Mouse (Mus musculus): ENCODE measurements around the gene Agbl4.

Gene Agbl4

GRCm38 (mm10) chr4:111510129-111510528, 1112.7 kb downstream of the Agbl4 start:
- 37% methylated on average over 2 of the region's 2 CpGs for whole genome bisulfite sequencing

DNA sequence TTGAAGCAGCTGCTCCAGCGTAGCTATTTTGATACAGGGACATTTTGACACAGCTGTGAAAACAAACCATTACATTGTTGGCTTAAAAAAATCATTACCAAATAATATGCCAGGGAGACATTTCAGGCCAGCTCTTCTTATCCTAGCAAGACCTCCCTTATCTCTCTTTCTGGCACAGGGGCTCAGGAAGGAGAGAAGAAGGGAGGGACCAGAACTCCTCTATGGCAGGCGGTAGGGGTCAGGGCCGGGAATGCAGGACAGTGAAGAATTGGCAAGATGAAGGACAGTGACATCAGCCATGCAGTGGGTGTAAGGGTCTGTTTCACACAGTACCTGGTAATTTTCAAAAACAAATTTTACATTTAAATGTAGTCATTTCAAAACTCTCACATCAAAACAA, 1116.5 kb downstream of the Agbl4 start:
- WGBS = 71% methylated on average over 3 of the region's 3 CpGs

DNA sequence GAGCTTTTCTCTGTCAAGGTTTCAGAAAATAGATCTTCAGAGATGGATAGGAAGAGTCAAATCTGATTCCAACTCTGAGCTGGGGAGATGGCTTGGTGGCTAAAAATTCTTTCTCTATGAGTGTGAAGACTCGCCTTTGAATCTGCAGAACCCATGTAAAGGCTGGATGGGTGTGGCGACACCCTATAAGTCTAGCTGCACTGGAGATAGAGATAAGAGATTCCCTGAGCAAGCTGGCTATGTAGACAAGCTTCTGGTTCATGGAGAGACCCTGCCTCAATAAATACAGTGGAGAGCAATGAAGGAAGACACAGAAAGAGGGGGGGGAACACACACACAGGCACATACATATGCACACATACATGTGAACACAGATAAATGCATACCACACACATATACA, 1118.7 kb downstream of the Agbl4 start:
- 78% methylated on average over 2 of the region's 2 CpGs for WGBS

DNA sequence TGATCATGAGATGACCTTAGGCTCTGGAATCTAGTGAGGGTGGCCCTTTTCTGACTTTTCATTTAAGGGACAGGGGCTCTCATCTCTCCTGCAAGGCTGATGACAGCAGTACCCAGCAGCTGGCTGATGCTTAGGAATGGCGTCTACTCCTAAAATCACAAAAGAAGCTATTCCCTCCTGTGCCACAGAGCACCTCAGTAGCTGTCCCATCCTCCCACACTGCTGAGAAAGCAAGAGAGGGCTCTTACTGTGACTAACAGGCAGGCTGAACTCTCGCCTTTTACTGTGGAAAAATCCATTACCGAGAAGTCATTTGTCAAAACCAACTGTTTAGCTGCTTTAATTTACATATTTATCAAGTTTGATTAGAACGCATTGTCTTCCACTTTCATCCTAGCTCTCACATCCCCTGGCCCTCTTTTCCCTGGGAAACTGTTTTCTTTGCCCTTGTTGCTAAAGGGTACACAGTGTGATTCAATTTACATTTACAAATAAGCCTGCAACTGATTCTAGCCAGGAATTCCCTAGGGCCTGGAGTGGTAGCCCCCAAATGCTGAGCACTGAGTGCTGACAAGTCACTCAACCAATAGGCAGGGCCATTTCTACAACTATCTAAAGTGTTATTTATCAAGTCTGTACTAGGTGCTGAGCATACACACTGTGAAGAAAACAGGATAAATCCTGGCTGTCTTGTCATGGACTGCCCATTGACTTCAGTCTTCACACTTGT, 1119.8 kb downstream of the Agbl4 start:
- 58% methylated on average over 4 of the region's 4 CpGs for WGBS

- WGBS = 92% methylated on average over 4 of the region's 4 CpGs
These were observed 1120.7 kb downstream of the Agbl4 start for GRCm38 (mm10) chr4:111518191-111518590.

GRCm38 (mm10) chr4:111519267-111519666, 1121.8 kb downstream of the Agbl4 start:
- 31% methylated on average over 3 of the region's 3 CpGs for WGBS

DNA sequence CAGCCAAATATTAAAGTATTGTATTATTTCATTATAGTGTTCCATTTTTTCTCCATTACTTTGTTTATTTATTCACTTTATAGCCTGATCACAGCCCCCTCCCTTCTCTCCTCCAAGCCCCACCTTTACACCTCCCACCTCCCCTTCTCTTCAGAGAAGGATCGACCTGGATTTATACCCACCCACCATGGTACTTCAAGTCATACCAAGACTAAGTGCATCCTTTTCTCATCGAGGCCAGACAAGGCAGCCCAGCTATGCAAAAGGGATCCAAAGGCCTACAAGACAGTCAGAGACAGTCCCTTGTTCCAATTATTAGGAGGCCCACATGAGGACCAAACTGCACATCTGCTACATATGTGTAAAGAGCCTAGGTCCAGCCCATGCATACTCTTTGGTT, 1122.5 kb downstream of the Agbl4 start:
- 85% methylated on average over 2 of the region's 2 CpGs for WGBS

DNA sequence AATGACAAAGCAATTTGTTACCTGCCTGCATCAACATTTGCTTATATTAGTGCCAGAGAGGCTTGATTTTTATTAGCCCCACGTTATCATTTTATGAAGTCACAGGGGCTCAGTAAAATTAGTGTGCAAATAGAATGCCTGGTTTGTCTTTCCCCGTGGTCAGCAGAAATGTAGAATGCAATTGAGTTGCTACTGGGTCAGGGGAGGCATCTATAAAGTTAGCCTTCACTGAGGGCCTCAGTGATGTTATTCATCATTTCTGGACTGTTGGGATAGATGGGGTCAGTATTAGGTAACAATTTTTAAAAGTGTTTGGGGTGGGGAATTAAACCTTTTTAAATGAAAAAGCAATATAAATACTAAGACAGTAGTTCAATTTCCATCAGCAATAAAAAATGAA, 1125.5 kb downstream of the Agbl4 start:
- 81% methylated on average over 2 of the region's 2 CpGs for WGBS

DNA sequence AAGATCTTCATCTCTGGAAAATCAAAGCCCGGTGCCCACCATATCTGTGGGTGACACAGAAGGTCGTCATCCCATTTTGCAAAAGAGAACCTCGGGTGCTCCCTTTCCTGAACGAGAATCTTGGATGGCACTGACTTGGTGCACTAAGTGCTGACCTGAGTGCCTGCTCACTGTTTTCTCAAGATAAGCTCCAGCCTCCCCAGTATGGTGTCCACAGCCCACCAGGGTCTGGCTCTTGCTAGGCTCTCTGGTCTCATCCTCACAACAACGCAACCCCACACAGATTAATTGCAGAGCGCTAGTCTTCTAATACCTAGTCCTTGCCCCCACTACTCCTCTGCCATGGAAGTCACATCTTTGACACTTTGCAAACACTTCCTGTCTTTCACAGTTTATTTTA, 1131.5 kb downstream of the Agbl4 start:
- 79% methylated on average over 6 of the region's 6 CpGs for WGBS

GRCm38 (mm10) chr4:111529996-111530395, 1132.5 kb downstream of the Agbl4 start:
- WGBS = 85% methylated on average over 4 of the region's 4 CpGs

DNA sequence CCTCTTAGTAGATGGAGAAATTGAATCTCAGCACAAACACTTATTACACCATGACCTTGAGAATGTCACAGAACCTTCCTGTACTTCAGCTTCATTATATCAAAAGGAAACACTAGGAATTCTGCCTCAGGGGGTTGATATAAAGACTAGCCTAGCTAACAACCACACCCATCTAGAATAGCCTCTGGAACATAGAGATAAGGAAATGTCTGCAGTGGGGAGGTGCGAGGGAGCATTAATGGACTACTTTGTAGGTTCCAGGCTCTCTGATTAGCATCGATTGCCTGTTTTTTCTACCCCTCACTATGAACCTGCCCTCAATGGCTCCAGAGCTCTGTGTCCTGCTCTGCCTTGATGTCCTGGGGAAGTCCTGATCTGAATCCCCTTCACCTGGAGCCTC, 1133.1 kb downstream of the Agbl4 start:
- WGBS = 84% methylated on average over 2 of the region's 2 CpGs

- 66% methylated on average over 2 of the region's 2 CpGs for WGBS
These were observed 1147.2 kb downstream of the Agbl4 start for GRCm38 (mm10) chr4:111544684-111545083.

DNA sequence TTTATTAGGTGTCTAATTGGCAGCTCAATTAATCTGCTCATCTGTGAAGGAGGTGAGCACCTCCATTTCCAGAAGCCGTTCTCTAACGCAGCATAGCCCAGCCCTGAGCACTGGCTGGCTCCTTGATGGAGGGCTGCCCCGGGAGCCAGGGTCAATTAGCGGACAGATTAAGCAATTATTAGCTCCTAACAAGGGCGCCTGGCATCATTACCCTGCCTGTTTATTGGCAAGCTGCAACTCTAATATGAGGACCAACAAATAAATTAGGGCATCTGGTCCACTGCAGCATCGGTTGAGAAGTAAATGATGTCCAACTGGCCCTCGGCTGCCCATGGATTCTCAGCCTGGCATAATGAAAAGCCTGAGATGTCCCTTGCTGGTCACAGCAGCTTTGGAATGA, 1148.5 kb downstream of the Agbl4 start:
- WGBS = 62% methylated on average over 7 of the region's 7 CpGs

- 69% methylated on average over 2 of the region's 2 CpGs for WGBS
These were observed 1158.0 kb downstream of the Agbl4 start for GRCm38 (mm10) chr4:111555426-111555825.

DNA sequence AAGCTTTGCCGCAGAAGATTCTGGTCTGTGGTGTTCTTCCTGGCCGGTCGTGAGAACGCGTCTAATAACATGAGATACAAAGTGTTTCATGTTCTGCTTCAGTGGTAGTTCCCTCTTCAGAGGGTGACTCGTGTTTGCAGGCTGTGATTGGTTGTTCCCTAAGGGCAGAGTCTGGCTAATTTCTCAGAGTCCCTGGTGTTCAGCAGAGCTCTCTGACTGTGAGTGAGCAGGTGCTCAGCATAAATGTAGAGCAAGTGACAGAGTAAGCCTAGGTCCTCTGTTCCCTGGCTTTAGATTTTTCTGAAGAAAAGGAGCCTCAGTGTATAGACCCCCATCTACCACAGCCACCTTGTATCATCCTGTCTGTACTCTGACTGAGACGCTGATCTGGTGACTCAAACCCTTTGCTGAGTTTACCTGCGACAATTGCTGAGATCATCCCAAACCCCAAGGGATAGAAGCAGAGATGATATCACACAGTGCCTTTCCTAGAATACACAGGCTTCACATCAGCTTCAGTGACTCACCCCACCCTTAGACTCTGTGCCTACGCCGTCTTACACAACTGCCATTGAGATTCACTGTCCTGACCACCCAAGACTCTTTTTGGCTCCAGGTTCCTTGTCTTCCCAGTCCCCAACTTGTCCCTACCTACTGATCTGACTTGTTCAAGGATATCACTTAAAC, 1179.8 kb downstream of the Agbl4 start:
- WGBS = 75% methylated on average over 10 of the region's 10 CpGs

DNA sequence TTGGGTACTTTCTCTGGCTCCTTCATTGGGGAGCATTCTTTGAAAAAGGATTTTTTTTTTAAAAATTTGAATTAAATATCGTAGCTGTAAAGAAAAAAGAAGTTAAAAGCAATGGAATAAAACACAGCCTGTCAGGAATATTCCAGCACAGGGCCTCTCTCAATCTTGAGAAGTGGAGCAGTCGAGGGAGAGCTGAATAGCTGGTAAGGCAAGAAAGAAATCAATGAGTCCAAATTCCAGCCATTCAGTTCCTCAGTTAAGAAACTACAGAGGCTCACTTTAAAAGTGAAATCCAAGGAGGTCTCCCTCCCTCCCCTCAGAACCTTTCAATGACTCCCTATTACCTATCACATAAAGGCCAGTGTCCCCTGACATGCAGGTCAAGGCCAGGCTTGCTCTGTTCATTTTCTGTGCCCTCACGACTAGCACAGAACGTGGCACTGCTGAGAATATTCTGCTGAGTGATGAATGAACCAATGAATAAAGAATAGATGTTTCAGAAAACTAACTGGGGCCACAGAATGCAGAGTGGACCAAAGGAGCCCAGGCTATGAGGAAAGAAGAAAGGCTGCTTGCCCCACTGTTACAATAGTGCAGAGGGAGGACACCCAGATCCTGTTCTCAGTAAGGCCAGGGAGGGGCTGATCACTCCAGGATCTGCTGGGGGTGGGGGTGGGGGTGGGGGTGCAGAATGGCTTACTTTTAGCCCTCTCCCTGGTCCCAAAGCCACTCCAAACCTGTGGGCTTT, 1181.8 kb downstream of the Agbl4 start:
- 40% methylated on average over 4 of the region's 4 CpGs for WGBS

- WGBS = 29% methylated on average over 4 of the region's 4 CpGs
These were observed 1182.4 kb downstream of the Agbl4 start for GRCm38 (mm10) chr4:111579863-111580224.

- 95% methylated on average over 1 of the region's 1 CpGs for WGBS
These were observed 1182.8 kb downstream of the Agbl4 start for GRCm38 (mm10) chr4:111580239-111580638.

DNA sequence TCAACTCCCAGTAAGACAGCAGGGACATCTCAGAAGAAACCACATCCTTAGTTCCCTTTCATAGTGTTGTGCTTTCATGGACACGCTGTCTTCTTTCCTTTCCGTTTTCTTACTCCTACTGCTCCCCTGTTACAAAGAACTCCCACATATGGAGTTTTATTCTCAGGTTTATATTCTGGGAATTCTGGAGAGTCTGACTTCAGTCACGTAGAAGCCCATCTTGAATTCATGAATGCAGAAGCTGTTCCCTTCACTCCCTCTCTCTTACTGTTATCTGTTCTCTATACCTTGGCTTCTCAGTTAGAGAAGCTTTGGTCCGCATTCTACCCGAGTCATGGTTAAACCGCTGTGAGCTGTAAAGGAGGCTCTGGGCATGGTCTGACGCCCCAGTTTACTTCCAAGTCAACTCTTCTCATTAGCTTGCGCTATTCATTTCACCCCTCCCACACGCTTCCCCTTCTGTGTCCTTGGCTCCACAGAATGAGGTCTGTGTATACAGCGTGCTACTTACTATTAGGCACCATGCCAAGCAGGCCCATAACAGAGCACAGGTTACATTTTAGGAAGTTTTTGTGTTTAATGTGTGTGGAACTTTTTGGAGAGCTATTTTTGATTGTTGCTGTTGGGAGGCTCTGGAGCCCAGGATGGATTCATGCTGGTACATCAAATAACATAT, 1186.2 kb downstream of the Agbl4 start:
- 29% methylated on average over 10 of the region's 10 CpGs for WGBS

DNA sequence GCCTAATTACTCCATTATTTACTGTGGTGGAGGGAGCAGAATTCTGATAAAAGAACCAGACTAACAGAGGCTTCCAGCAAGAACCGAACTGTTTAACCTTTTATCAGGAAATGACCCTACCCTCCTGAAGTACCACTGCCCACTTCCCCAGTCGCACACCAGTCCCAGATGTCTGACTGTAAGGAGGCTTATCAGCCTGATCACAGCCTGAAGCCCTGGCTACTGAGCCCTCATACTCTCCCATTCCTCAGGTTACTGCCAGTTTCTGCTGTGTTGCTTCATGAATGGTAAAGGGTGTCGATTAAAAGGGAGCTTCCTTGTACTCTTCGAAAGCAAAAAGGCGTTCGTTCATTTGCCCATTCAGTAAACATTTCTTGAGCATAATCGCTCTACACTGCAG, 1186.8 kb downstream of the Agbl4 start:
- 47% methylated on average over 7 of the region's 7 CpGs for WGBS

GRCm38 (mm10) chr4:111588211-111588610, 1190.8 kb downstream of the Agbl4 start:
- WGBS = 90% methylated on average over 1 of the region's 1 CpGs

DNA sequence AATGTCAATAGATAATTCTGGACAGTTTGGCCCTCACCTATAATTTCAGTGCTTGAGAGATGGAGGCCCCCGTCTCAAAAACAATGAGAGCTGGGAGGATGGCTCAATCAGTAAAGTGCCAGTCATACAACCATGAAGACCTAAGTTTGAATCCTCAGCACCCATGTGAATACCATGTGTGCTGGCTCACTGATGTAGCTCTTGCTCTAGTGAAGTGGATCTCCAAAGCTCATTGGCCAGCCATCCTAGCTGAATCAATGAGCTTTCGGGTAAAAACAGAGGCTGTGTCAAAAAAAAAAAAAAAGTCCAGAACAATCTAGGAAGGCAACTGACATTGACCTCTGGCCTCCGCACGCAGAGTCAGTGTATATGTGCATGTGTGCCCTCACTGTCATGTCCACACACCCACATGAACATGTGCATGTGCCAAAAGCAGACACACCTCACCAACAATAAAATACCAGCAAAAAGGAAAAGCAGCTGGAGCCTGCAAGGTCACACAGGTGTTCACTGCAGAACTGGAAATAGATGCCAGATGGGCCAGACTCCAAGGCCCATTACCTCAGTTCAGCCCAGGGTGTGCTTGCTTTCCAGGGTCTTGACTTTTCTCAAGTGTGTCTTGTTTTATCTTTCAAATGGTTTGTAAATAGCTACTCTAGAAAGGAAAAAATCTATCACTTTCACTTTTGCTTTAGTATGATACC, 1192.2 kb downstream of the Agbl4 start:
- 91% methylated on average over 4 of the region's 4 CpGs for WGBS

Data from cerebral cortex, adult 2 months (tissue).